Mouse (Mus musculus) liver, adult 2 months (tissue): ENCODE results near the gene Tnfaip8l1.

Experiments used
- CTCF ChIP-seq: fragments of 200-500 bp; IDR thresholded peaks from 2 replicates; pipeline ENCODE4 v1.5.1; 2011; ENCODE audit warnings: low read depth, low read length, control low read depth
- POLR2A ChIP-seq: fragments of 200-500 bp; IDR thresholded peaks from 2 replicates; pipeline ENCODE4 v1.6.1; 2011; ENCODE audit warnings: low read length, control low read depth; ENCODE audit not compliant: insufficient read depth; ENCODE audit errors: extremely low read depth

DNA sequence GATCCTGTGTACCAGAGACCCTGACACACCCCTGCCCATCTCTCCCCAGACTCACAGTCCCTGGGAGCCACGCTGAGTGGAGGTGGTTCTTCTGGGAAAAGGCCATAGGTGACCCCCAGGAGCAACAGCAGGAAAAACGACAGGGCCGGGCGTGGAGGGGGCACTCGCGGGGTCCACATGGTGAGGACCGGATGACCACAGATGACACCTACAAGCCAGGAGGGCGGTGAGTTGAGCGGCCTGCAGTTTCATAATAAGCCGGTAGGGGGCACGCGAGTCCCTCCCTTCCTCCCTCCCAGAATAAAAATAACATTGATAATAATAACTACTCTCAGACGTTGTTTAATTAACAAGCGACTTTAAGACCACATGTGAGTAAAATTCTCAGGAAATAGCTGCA is 29.6 kb upstream of the Tnfaip8l1 start:
- peak; percentile 90 for TF ChIP-seq CTCF
- TF ChIP-seq POLR2A = no peak
